Mouse (Mus musculus): ENCODE results near the gene Eif3d. TPM values are rescaled to one million over a fixed set of nuclear protein-coding genes. Genes with fewer than 3 reads are reported as not detected.

Gene Eif3d
- polyA plus RNA-seq, 1 experiment, result 461 TPM

DNA sequence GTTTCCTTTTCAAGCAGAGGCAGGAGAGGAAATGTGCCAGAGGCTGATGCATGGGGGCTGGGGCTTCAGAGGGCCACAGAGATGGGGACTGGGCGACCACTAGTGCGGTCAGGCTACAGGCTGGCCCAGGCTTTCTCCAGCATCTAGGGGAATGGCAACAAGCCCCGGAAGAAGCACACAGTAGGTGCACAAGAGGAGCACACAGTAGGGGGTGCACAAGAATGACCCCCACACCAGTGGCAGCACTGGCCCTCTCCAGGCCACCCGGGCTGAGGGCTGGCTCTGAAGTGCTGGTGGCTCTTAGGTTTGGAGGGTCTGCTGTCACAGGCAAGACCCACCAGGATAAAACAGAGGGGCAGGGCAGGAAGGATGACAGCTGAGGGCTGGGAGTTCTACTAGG is 55.3 kb downstream of the Eif3d start:
- H3K36me3 ChIP-seq (ENCODE audit: control insufficient read depth, insufficient read depth), result peaks cover 46% of the 10 kb centered on the region
- H3K27me3 ChIP-seq (ENCODE audit: control insufficient read depth, insufficient read depth, insufficient read length), result no peaks in the 10 kb centered on the region
- H3K4me2 ChIP-seq (ENCODE audit: low read depth), result no peak overlapping the region
- H3ac ChIP-seq (ENCODE audit: control insufficient read depth, insufficient read length), result no peak overlapping the region
- no peak overlapping the region for H3K4me3 ChIP-seq
- peaks cover 32% of the 10 kb centered on the region for H3K79me2 ChIP-seq (ENCODE audit: control insufficient read depth, insufficient read depth)
- no peak for TF ChIP-seq CEBPB (IDR thresholded peaks at IDR 0.05; ENCODE audit: insufficient read depth, poor library complexity, severe bottlenecking)
- TF ChIP-seq SRF (IDR thresholded peaks at IDR 0.05; ENCODE audit: control insufficient read depth, insufficient read length, low read depth), result no peak
- no peak for TF ChIP-seq TCF3 (IDR thresholded peaks at IDR 0.05; ENCODE audit: insufficient read length, low read depth)
- no peak for TF ChIP-seq POLR2AphosphoS2 (IDR thresholded peaks at IDR 0.05; ENCODE audit: insufficient read length, low read depth)
- TF ChIP-seq USF1 (IDR thresholded peaks at IDR 0.05; ENCODE audit: low read depth), result no peak
- TF ChIP-seq REST (IDR thresholded peaks at IDR 0.05; ENCODE audit: insufficient read depth, insufficient read length), result no peak
- TF ChIP-seq MAX (IDR thresholded peaks at IDR 0.05; ENCODE audit: low read depth), result no peak
- TF ChIP-seq E2F4 (IDR thresholded peaks at IDR 0.05; ENCODE audit: insufficient read depth), result no peak
- no peak for TF ChIP-seq MYOD1 (IDR thresholded peaks at IDR 0.05; ENCODE audit: control insufficient read depth in 1 of 3, insufficient read length in 2 of 3, low read depth in 2 of 3)
- TF ChIP-seq MYOG (IDR thresholded peaks at IDR 0.05; ENCODE audit: control insufficient read depth in 1 of 3, insufficient read depth in 1 of 3, insufficient read length in 2 of 3, low read depth in 2 of 3), result no peak

DNA sequence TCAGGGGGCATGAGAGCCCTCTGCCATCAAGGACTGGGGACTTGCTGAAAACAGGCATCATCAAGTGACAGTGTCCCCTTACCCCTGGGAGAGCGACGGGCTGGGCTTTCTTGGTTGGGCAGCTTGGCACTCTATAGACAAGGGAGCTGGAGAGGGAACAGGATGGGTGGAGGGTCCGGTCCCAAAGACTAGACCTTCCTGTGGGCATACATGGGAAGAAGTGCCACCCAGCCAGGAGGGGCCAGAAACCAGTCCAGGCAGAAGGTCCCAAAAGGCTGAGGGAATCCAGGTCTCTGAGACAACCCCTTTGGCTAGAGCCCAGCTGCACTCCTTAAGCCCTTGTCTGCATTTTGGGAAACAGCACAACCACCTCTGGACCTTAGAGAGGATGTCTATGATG is 56.1 kb downstream of the Eif3d start:
- Histone ChIP-seq H3K4me3 (no peak overlapping the region), H3K4me2 (ENCODE audit: low read depth) (no peak overlapping the region), H3ac (ENCODE audit: control insufficient read depth, insufficient read length) (no peak overlapping the region), H3K27me3 (ENCODE audit: control insufficient read depth, insufficient read depth, insufficient read length) (no peaks in the 10 kb centered on the region), H3K79me2 (ENCODE audit: control insufficient read depth, insufficient read depth) (peaks cover 24% of the 10 kb centered on the region), H3K36me3 (ENCODE audit: control insufficient read depth, insufficient read depth) (peaks cover 38% of the 10 kb centered on the region)
- TF ChIP-seq MAX (IDR thresholded peaks at IDR 0.05; ENCODE audit: low read depth), result no peak
- TF ChIP-seq USF1 (IDR thresholded peaks at IDR 0.05; ENCODE audit: low read depth), result no peak
- no peak for TF ChIP-seq SRF (IDR thresholded peaks at IDR 0.05; ENCODE audit: control insufficient read depth, insufficient read length, low read depth)
- TF ChIP-seq TCF3 (IDR thresholded peaks at IDR 0.05; ENCODE audit: insufficient read length, low read depth), result no peak
- no peak for TF ChIP-seq TCF12 (IDR thresholded peaks at IDR 0.05; ENCODE audit: insufficient read depth, poor library complexity, severe bottlenecking)

DNA sequence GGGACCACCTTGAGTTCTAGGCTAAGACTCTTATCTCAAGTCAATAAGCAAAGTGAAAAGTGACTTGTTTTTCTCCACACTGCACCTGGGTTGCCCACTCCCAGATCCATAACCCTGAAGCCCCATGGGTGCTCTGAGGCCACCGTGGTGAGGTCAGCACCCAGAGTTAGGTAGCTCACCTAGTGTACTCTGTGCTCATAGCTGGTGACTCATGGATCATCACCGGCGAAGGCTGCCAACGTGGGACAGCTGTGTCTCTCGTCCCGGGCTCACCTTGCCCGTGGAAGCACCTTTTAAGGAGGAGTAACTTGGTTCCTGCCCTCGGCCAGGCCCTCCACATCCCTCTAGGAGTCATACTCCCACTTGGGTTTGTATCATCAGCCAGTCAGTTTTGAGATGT is 57.6 kb downstream of the Eif3d start:
- peaks cover 27% of the 10 kb centered on the region for H3K36me3 ChIP-seq (ENCODE audit: control insufficient read depth, insufficient read depth)
- H3K4me3 ChIP-seq, result no peak overlapping the region

DNA sequence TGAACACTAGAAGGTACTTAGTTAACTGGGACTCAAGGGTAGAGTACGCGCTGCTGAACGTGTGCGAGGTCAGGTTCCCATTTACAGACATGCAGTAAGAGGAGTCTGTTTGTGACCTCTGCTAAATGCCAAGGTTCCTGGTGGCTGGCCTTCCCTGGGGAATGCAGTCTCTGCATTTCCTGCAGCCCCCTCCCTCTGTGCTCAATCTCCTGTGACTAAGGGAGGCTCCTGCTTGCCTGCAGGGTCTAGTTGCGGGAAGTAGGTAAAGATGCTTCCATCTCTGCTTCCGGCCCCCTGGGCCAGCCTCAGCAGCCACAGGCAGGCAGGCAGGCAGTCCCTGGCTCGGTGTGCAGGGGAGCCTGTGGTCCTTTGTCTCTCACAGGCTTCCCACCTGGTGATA is 58.0 kb downstream of the Eif3d start:
- no peaks in the 10 kb centered on the region for H3K27me3 ChIP-seq (ENCODE audit: control insufficient read depth, insufficient read depth, insufficient read length)
- H3K36me3 ChIP-seq (ENCODE audit: control insufficient read depth, insufficient read depth), result peaks cover 27% of the 10 kb centered on the region
- H3K4me2 ChIP-seq (ENCODE audit: low read depth), result no peak overlapping the region
- no peak overlapping the region for H3K4me3 ChIP-seq
- TF ChIP-seq E2F4 (IDR thresholded peaks at IDR 0.05; ENCODE audit: insufficient read depth) (no peak), POLR2A (IDR thresholded peaks at IDR 0.05; ENCODE audit: insufficient read length, low read depth) (no peak), USF1 (IDR thresholded peaks at IDR 0.05; ENCODE audit: low read depth) (no peak), REST (IDR thresholded peaks at IDR 0.05; ENCODE audit: insufficient read depth, insufficient read length) (no peak), MYOD1 (IDR thresholded peaks at IDR 0.05; ENCODE audit: control insufficient read depth in 1 of 3, insufficient read length in 2 of 3, low read depth in 2 of 3) (no peak), TCF12 (IDR thresholded peaks at IDR 0.05; ENCODE audit: insufficient read depth, poor library complexity, severe bottlenecking) (no peak), MYOG (IDR thresholded peaks at IDR 0.05; ENCODE audit: control insufficient read depth in 1 of 3, insufficient read depth in 1 of 3, insufficient read length in 2 of 3, low read depth in 2 of 3) (no peak), MAX (IDR thresholded peaks at IDR 0.05; ENCODE audit: low read depth) (no peak), CEBPB (IDR thresholded peaks at IDR 0.05; ENCODE audit: insufficient read depth, poor library complexity, severe bottlenecking) (no peak), SRF (IDR thresholded peaks at IDR 0.05; ENCODE audit: control insufficient read depth, insufficient read length, low read depth) (no peak), TCF3 (IDR thresholded peaks at IDR 0.05; ENCODE audit: insufficient read length, low read depth) (no peak), POLR2AphosphoS2 (IDR thresholded peaks at IDR 0.05; ENCODE audit: insufficient read length, low read depth) (no peak)
- H3K79me2 ChIP-seq (ENCODE audit: control insufficient read depth, insufficient read depth), result peaks cover 8% of the 10 kb centered on the region
- H3ac ChIP-seq (ENCODE audit: control insufficient read depth, insufficient read length), result no peak overlapping the region

More for the DNA sequence above, 57.6 kb downstream of the Eif3d start:
- Histone ChIP-seq H3ac (ENCODE audit: control insufficient read depth, insufficient read length) (no peak overlapping the region), H3K27me3 (ENCODE audit: control insufficient read depth, insufficient read depth, insufficient read length) (no peaks in the 10 kb centered on the region), H3K4me2 (ENCODE audit: low read depth) (no peak overlapping the region), H3K79me2 (ENCODE audit: control insufficient read depth, insufficient read depth) (peaks cover 12% of the 10 kb centered on the region)
- TF ChIP-seq MYOG (IDR thresholded peaks at IDR 0.05; ENCODE audit: control insufficient read depth in 1 of 3, insufficient read depth in 1 of 3, insufficient read length in 2 of 3, low read depth in 2 of 3) (peak in 1 of 3 experiments; percentile 16), CEBPB (IDR thresholded peaks at IDR 0.05; ENCODE audit: insufficient read depth, poor library complexity, severe bottlenecking) (no peak), MAX (IDR thresholded peaks at IDR 0.05; ENCODE audit: low read depth) (no peak), POLR2AphosphoS2 (IDR thresholded peaks at IDR 0.05; ENCODE audit: insufficient read length, low read depth) (peak; percentile 51)

DNA sequence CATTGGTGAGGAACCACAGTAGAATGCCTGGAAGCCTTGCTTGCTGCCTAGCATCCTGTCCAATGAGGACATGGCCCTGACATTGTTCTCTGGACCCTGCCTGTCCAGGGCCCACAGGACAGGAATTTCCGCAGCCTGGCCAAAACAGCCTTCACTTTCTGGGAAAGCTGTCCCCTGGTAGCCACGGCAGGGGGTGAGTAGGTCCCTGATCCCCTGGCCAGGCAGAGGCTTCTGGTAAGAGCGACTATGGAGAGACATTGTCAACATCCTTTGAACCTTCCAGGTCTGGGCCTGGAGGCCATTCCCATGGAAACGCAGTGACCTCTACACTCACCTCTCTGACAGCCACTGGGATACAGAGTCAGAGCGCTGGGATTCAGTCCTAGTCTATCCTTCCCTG is 58.6 kb downstream of the Eif3d start:
- peaks cover 4% of the 10 kb centered on the region for H3K79me2 ChIP-seq (ENCODE audit: control insufficient read depth, insufficient read depth)
- TF ChIP-seq E2F4 (IDR thresholded peaks at IDR 0.05; ENCODE audit: insufficient read depth) (no peak), USF1 (IDR thresholded peaks at IDR 0.05; ENCODE audit: low read depth) (no peak), POLR2AphosphoS2 (IDR thresholded peaks at IDR 0.05; ENCODE audit: insufficient read length, low read depth) (no peak), MAX (IDR thresholded peaks at IDR 0.05; ENCODE audit: low read depth) (no peak), MYOG (IDR thresholded peaks at IDR 0.05; ENCODE audit: control insufficient read depth in 1 of 3, insufficient read depth in 1 of 3, insufficient read length in 2 of 3, low read depth in 2 of 3) (no peak)
- H3ac ChIP-seq (ENCODE audit: control insufficient read depth, insufficient read length), result no peak overlapping the region
- no peak overlapping the region for H3K4me2 ChIP-seq (ENCODE audit: low read depth)
- peaks cover 27% of the 10 kb centered on the region for H3K36me3 ChIP-seq (ENCODE audit: control insufficient read depth, insufficient read depth)
- H3K27me3 ChIP-seq (ENCODE audit: control insufficient read depth, insufficient read depth, insufficient read length), result no peaks in the 10 kb centered on the region
- H3K4me3 ChIP-seq, result no peak overlapping the region

Measured in myocyte (in vitro differentiated cells).